Mouse (Mus musculus) cerebellum, adult 2 months (tissue): Measurements from ENCODE around the gene Serpina3b.

Experiments used
- CTCF ChIP-seq: fragments of 200-500 bp; IDR thresholded peaks from 2 replicates; pipeline ENCODE4 v1.5.1; 2011; ENCODE audit warnings: low read depth, mild to moderate bottlenecking, control low read depth, low read length, moderate library complexity, borderline replicate concordance; ENCODE audit not compliant: insufficient read depth
- POLR2A ChIP-seq: fragments of 200-500 bp; IDR thresholded peaks from 2 replicates; pipeline ENCODE4 v1.6.1; 2011; ENCODE audit warnings: low read length, control low read depth, borderline replicate concordance; ENCODE audit not compliant: insufficient read depth

GRCm38 (mm10) chr12:104100768-104101167 is 27.0 kb upstream of the Serpina3b start, which contains the start of gene Serpina5:
- TF ChIP-seq CTCF (no peak), POLR2A (no peak)
